Mouse (Mus musculus) fat pad, adult 2 months (tissue): ENCODE results near the gene Ctdsp1.

Source experiments
- DNase-seq: peaks from one replicate; pipeline ENCODE4 v3.0.0-alpha.2; 2011; ENCODE audit warnings: low read depth, low spot score; ENCODE audit errors: extremely low read depth

Ctdsp1 gene

DNA sequence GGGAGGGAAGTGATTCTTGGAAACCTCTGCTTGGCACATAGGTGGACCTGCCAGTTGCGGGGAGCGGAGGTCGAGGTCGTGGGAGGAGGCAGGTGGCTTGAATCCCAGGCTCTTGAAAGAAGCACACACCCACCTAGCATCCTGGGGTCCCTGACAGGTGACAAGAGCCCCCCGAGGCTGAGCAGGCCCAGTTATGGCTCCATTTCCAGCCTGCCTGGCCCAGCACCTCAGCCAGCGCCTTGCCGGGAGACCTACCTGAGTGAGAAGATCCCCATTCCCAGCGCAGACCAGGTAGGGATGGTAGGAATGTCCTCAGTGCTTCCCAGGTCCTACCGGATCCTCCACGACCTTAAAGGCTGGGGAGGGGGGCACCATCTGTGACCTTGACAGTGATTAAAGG lies 15.7 kb upstream of the Ctdsp1 start:
- no peak for DNase-seq

DNA sequence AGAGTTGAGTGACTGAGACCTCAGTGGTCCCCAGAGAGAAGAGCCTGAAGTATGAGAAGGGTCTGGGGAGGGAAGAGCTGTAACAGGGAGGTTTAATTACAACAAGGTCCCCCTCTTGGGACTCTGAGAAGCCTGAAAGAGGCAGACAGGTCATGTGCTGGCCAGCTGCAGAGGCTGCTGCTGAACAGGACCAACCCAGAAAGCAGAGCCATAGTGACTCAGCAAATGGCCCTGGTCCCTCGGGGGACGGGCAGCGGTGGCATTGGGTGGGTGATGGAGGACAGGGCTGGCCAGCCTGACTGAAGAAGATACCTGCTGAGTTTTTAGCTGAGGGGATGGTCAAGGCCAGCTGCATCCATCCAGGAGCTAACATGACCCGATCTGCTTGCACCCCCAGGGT lies 14.9 kb upstream of the Ctdsp1 start:
- no peak for DNase-seq

DNA sequence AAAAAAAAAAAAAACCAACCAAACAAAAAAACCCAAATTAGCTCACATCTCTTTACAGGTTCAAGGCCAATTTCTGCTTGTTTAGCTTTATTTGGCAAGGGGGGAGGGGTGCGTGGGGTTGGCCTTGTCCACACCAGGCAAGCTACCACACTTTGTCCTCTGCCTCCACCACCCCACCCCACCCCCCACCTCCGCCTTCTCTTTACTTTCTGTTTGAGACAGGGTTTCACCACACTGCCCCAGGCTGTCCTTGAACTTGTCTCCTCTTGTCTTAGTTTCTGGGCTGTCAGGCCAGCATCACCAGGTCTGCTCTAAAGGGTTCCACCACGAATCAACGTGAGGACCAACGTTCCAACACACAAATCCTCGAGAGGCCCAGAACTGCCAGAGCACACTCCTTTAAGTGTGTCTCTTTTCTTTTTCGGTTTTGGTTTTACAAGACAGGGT lies 12.2 kb upstream of the Ctdsp1 start:
- DNase-seq = no peak

DNA sequence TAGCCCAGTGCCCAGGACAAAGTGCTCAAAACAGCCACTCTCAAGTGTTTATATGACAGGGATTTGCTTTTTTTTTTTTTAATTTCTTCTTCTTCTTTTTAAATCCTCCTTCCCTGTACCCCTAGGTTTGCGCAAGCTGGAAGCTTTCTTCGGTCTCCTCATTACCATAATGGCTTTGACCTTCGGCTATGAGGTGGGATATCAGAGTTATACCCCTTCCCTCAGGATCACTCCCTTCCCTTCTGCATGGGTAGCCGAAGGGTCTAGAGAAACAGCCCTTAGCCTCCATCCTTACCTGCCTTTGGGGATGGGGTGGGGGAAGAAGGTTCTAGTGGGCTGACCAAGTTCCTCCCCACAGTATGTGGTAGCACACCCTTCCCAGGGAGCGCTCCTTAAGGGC lies 10.8 kb upstream of the Ctdsp1 start:
- no peak for DNase-seq

DNA sequence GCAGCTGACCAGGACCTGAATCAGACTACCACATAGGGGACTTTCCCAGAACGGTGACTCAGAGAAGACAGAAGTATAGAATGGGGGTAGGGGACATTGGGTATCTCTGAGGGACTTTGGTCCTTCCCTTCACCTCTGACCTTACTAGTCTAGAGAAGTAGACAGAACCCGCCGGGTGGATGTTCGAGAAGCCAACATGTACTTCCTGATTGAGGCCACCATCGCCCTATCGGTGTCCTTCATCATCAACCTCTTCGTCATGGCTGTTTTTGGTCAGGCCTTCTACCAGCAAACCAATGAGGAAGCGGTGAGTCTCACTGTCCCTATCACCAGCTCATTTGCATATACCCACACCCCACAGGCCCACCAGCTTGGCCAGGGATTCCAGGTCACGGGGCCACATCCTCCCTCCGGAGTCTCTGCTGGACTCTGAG lies 9.7 kb upstream of the Ctdsp1 start:
- DNase-seq = no peak

DNA sequence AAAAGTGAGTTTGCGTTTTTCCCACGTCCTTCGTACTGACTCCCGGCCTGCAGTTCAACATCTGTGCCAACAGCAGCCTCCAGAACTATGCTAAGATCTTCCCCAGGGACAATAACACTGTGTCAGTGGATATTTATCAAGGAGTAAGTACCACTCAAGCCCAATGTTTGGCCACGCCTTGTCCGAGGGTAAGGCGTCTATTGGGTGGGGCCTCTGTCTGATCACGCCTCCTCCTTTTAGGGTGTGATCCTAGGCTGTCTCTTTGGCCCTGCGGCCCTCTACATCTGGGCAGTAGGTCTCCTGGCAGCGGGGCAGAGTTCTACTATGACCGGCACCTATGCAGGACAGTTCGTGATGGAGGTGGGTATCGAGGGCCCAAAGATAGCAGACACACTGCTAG lies 7.9 kb upstream of the Ctdsp1 start:
- DNase-seq = no peak

DNA sequence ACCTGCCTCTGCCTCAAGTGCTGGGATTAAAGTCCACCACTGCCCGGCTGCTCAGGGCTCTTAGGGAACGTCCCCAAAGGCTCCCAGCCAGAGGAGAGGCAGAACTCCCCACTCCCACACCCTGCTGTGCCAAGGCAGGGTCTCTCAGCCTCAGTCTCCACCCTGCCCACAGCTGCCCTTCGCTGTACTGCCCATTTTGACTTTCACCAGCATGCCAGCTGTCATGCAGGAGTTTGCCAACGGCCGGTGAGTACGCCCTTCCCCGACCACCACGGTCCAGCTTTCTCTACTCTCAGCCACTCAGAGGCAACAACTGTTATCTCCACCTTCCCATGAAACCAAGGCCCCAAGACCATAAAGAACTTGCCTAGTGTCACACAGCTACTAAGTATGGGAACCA lies 6.8 kb upstream of the Ctdsp1 start:
- DNase-seq = no peak

DNA sequence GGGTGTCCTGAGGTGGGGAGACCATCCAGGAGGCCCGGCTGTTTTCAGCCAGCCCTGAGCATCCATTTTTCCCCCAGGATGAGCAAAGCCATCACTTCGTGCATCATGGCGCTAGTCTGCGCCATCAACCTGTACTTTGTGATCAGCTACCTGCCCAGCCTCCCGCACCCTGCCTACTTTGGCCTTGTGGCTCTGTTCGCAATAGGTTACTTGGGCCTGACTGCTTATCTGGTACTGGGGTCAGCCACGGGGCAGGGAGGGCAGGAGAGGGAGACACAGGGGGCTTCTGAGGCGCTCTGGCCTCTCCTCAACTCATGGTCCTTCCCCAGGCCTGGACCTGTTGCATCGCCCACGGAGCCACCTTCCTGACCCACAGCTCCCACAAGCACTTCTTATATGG lies 6.2 kb upstream of the Ctdsp1 start:
- DNase-seq = no peak

DNA sequence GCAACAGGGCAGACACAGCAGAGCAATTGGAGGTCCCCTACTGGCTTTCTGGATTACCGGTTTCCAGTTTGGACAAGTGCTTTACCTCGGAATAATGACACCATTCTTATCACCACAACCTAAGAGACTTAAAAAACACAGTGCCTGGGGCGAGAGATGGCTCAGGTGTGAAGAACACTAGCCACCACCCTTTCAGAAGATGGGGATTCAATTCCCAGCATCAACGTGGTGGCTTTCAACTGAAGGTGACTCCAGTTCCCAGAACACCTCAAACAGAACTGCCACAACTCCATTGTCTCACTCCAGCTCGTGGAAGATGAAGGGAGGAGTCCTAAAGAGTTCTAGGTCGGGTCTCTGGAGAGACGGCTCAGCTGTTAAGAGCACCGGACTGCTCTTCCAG lies 5.8 kb upstream of the Ctdsp1 start:
- no peak for DNase-seq

DNA sequence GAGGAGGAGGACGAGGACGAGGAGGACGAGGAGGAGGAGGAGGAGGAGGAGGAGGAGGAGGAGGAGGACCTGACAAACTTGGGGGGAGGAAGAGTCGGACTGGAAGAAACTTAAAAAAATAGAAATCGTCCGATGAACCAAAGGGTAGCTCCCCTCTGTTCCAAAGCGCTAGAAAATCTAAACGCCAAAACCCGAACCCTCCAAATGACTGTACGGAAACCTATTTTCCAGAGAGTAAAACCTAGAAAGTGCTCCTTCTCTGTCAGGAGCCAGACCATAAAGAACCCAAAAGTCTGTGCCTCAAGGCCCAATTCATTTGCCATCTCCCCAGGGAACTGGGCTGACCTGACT lies 5.0 kb upstream of the Ctdsp1 start:
- DNase-seq = no peak

DNA sequence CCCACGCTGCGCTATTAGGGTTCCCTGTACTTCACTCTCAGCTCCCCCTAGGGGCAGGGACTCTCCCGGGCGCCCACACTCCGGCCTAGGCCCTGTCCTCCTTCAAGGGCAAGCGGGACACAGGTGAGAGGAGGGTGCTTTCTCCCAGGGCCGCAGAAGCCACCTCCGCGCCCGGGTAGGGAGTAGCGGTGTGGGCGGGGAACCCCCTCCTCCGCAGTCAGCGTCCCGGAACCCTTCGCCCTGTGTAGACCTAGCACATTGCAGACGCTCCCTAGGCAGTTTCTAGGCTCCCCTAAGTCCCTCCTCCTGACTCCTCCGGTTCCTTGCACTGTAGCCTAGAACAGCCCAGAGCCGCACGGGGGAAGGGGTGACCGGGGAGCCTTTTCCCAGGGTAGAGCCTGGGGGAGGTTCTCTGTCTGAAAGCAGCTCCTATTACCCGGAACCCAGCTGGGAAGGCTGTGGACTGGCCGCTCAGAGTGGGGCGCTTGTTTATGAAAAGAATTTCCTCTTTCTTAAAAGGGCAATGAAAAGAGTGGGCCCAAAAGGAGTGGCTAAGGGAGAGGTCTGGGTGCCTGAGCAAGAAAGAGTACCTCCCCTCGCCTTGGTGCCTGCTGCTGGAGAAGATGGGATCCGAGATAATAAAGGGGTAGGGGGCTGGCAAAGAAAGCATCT lies 4.5 kb upstream of the Ctdsp1 start:
- peak; percentile 71 for DNase-seq

DNA sequence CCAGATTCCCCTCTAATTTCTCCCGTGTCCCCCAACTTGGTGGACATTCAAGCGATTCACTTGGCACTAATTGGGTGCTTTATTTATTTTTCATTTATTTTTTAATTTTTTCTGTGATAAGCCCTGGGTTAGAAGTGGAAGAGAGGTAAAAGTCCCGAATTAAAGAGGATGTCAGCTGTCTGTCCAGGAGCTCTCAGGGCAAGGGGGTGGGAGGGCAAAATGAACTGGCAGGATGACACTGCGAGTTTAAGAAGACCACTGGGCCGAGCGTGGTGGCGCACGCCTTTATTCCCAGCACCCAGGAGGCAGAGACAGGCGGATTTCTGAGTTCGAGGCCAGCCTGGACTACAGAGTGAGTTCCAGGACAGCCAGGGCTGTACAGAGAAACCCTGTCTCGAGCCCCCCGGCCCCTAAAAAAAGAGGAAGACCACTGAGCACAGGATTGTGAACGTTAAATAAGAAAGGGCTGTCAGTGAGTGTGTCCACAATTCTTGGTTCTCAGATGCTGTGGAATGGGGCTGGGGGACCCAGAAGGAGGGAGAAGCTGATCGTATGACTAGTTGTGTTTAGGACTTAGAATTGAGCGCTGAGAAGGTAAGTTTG lies 3.8 kb upstream of the Ctdsp1 start:
- no peak for DNase-seq

DNA sequence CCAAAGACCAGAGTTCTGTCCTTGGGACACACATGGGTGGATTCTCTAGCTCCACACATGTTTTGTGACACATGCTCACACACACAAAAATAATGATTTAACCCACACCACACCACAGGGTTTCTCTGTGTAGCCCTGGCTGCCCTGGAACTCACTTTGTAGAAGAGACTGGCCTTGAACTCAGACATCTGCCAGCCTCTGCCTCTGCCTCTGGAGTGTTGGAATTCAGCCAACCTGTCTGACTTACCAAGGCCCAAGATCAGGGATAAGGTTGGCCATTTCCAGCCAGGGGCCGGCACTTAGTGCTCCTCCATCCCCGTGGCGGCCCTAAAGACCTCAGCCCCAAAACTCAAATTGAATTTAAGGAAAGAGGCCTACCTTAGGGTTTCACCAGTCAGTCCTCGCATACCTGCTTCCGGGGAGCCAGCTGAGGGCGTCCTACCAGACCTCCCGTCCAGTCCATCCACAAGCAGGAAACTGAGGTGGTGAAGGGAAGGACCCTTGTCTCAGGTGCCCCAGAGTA lies 2.9 kb upstream of the Ctdsp1 start:
- no peak for DNase-seq

DNA sequence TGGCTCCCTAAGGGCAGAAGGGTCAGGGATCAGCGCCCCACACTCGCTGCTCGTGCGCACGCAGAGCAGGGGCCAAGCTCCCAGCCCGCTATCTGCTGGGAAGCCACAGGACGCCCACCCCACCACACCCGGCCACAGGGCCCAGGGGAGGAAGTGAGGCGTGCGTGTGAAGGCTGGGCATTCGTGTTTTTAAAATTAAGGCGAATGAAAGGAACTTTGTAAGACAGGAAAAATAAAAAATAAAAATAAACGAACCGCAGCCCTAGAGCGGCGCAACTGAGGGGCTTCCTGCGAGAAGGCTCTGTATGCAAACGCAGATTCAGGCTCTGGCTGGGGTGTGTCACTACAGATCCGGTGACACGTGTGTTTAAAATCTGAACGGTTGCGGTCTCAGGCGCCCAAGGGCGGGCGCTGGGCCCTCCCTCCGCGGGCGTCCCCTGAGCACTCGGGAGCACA lies 1.4 kb upstream of the Ctdsp1 start:
- no peak for DNase-seq

DNA sequence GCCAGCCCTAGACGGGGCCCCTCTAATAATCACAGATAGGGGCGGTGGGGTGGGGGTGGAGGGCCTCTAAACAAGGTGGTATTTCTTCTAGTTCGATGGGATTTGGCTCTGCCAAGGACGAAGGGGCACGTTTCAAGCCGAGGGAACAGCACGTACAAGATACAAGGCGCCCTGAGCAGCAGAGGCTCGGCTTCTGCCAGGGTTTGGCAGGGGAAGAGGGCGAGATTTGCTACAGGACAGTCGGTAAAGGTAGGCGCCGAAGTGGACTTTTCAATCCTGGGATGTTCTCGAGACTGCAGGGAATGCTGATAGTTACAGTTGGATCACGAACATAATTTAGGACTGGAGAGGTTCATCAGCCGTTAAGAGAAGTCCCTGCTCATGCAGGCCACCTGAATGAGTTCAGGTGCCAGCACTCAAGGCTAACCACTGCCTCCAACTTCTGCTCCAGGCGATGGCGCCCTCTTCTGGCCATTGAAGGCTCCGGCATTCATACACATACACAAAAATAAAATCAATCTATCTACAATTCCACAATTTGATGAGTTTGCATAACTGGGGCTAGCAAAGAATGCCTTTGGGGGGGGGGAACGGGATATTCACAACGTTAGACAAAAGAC lies 912 bp upstream of the Ctdsp1 start:
- no peak for DNase-seq

DNA sequence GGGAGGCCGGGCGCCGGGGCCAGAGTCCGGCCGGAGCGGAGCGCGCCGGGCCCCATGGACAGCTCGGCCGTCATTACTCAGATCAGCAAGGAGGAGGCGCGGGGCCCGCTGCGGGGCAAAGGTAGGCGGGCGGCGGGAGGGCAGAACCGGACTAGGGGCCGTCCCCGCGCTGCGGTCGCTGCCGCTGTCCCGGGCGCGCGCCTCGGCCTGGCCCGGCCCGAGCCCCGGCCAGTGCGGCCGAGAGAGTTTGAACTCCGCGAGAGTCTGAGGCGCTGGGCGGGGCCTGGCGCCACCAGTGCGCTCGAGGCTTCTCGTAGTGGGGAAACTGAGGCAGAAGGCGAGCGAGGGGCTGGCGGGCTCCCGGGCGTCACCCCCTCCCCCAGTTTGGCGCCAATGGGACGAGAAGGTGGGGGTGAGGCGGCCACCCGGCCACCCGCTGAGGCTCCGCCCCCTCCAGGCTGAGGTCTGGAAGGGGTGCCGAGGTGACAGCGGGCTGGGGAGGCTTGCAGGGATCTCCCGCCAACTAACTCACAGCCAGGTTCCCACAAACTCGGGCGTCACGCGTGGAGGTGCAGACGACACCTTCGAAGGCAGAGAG lies 634 bp downstream of the Ctdsp1 start:
- no peak for DNase-seq

DNA sequence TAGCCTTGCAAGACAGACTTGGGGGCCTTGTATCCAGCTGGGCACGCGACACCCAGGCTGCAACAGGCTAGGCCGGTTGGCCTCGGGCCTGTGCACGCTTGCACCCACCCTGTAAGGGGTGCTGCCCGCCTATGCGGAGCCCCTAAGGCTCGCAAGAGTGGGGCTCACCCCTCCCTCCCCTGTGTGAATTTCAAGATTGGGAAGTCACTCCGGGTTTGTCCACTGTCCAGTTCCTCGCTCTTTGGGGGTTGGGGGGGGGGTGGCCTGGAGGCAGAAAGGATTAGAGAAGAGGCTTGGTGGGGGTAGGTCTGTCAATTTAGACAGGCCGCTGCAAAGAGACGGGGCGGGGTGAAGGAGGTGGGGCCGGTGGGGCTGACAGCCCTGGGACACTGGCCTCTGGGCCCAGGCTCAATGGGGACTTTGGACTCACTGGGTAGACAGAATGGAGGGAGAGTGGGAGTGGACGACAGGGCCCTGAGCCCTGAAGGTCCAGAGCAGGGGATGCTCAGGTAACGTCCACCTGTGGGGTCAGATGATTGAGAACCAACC lies 1.2 kb downstream of the Ctdsp1 start:
- no peak for DNase-seq

DNA sequence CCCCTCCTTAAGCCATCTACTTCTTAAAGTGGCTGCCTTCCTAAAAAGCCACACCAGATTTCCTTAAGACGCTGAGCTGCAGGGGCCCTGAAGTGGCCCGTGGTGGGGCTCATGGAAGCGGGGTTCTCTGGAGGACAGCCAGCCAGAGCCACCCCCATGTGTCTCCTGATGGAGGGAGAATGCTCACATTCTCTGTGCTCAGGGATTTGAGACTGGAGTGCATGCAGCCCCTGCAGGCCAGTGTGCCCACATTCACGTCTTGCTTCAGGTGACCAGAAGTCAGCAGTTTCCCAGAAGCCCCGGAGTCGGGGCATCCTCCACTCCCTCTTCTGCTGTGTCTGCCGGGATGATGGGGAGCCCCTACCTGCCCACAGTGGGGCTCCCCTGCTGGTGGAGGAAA lies 1.7 kb downstream of the Ctdsp1 start:
- no peak for DNase-seq

DNA sequence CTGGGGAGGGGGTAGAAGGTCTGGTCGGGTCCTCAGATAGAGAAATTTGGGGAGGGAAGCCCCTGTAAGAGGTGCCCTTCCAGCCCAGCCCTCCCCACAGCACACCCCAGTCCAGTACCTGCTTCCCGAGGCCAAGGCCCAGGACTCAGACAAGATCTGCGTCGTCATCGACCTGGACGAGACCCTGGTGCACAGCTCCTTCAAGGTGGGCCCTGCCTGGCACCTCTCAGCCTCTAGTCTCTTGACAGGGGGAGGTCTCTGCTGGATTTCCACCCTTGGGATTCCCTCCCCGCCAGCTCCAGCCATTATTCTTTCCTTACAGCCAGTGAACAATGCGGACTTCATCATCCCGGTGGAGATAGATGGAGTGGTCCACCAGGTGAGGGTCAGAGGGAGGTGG lies 2.4 kb downstream of the Ctdsp1 start:
- no peak for DNase-seq

DNA sequence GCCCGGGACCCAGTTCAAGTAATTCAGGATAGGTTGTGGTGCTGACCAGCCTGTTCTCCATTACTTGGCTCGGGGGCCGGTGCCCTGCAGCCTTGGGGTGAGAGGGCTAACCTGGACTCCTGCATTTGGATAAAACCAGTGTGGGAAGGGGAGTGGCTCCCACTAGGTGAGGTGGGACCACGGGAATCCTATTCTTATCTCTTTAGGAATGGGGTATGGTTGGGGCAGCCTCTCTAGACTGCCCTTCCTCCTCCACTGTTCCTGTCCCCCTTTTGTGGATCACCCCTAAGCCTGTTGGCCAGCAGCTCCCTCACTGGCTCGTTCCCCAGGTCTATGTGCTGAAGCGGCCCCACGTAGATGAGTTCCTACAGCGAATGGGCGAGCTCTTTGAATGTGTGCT lies 3.0 kb downstream of the Ctdsp1 start:
- no peak for DNase-seq

DNA sequence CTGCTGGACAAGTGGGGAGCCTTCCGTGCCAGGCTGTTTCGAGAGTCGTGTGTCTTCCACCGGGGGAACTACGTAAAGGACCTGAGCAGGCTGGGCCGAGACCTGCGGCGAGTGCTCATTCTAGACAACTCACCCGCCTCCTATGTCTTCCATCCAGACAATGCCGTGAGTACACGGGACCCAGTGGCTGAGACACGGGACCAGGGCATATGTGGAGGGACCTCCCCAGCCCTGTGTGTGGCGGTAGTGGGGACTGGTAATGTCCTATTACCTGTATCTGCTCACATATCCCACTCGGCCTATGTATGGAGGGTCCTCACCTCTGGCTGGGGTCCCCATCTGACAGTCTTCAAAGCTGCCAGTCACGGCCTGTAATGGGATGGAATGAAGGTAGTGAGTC lies 3.5 kb downstream of the Ctdsp1 start:
- no peak for DNase-seq

DNA sequence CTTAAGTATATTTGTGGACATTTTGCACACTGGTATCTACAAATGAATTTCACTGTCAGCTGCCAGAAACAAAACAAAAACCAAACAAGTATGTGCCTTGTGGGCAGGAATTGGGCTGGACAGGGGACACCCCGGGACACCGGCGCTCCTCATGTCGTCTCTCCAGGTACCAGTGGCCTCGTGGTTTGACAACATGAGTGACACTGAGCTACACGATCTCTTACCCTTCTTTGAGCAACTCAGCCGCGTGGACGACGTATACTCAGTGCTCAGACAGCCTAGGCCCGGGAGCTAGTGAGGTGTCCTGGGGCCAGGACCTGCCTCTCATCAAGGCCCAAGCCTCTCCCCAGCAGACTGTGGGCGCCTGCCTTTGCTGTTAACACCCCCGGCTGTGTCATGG lies 4.0 kb downstream of the Ctdsp1 start:
- DNase-seq = no peak
